Mouse (Mus musculus): ENCODE data around the gene Foxred1. TPM values are rescaled to one million over a fixed set of nuclear protein-coding genes. Genes with fewer than 3 reads are reported as not detected.

Gene Foxred1
- polyA plus RNA-seq (2014; fragmentation: Nextera tagmentation; extraction: Ambion mirVana) = 36.2 and 40.4 TPM in 2 replicates

GRCm38 (mm10) chr9:35210542-35211474 lies at the start of gene Foxred1:
Gene Foxred1 (minus strand): TSS chr9:35211055.
- DNase-seq (ENCODE audit: low spot score) (peak; percentile 99), ATAC-seq (ENCODE audit: low FRiP score) (peak; percentile 100)
- H3K27me3 ChIP-seq (ENCODE audit: control insufficient read depth, insufficient read depth, low read length) = no peaks in the 10 kb centered on the region
- peak within 1 kb of the TSS; percentile 93 for H3K27ac ChIP-seq
- H3K4me3 ChIP-seq (replicated peaks; ENCODE audit: low read length) = peak within 1 kb of the TSS; percentile 80
- peaks cover 60% of the 10 kb centered on the region for H3K36me3 ChIP-seq (replicated peaks; ENCODE audit: control insufficient read depth, insufficient read depth)
- H3K9ac ChIP-seq = peak within 1 kb of the TSS; percentile 81
- H3K9me3 ChIP-seq (ENCODE audit: control insufficient read depth, low read length) = no peaks in the 10 kb centered on the region
- H3K4me2 ChIP-seq (replicated peaks) = peak within 1 kb of the TSS; percentile 97
- WGBS = under 1% methylated on average over 72 of the region's 72 CpGs
- H3K4me1 ChIP-seq (replicated peaks; ENCODE audit: control insufficient read depth, insufficient read depth, low read length) = peaks cover 18% of the 10 kb centered on the region

GRCm38 (mm10) chr9:35257365-35257764 lies 46.5 kb upstream of the Foxred1 start:
- Histone ChIP-seq H3K9ac (no peak overlapping the region), H3K4me1 (replicated peaks; ENCODE audit: control insufficient read depth, insufficient read depth, low read length) (no peaks in the 10 kb centered on the region), H3K4me2 (replicated peaks) (no peak overlapping the region), H3K27ac (no peak overlapping the region), H3K27me3 (ENCODE audit: control insufficient read depth, insufficient read depth, low read length) (no peaks in the 10 kb centered on the region), H3K4me3 (replicated peaks; ENCODE audit: low read length) (no peak overlapping the region), H3K36me3 (replicated peaks; ENCODE audit: control insufficient read depth, insufficient read depth) (peaks cover 9% of the 10 kb centered on the region; the same call in 1 of the 2 replicates), H3K9me3 (ENCODE audit: control insufficient read depth, low read length) (no peaks in the 10 kb centered on the region)
- DNase-seq (ENCODE audit: low spot score) (no peak), ATAC-seq (ENCODE audit: low FRiP score) (no peak)
- 97% methylated on average over 7 of the region's 7 CpGs for WGBS

- Histone ChIP-seq H3K9me3 (ENCODE audit: control insufficient read depth, low read length) (no peaks in the 10 kb centered on the region), H3K4me1 (replicated peaks; ENCODE audit: control insufficient read depth, insufficient read depth, low read length) (no peaks in the 10 kb centered on the region), H3K4me2 (replicated peaks) (no peak overlapping the region), H3K27me3 (ENCODE audit: control insufficient read depth, insufficient read depth, low read length) (no peaks in the 10 kb centered on the region), H3K4me3 (replicated peaks; ENCODE audit: low read length) (no peak overlapping the region), H3K27ac (no peak overlapping the region), H3K9ac (no peak overlapping the region), H3K36me3 (replicated peaks; ENCODE audit: control insufficient read depth, insufficient read depth) (0 out of 2 replicates have a peak, but pooled peaks cover 4% of the 10 kb centered on the region)
- ATAC-seq (ENCODE audit: low FRiP score) (no peak), DNase-seq (ENCODE audit: low spot score) (no peak)
Measured at GRCm38 (mm10) chr9:35249476-35249875, 38.6 kb upstream of the Foxred1 start.

- Histone ChIP-seq H3K9ac (no peak overlapping the region), H3K4me1 (replicated peaks; ENCODE audit: control insufficient read depth, insufficient read depth, low read length) (no peaks in the 10 kb centered on the region), H3K9me3 (ENCODE audit: control insufficient read depth, low read length) (no peaks in the 10 kb centered on the region), H3K27me3 (ENCODE audit: control insufficient read depth, insufficient read depth, low read length) (no peaks in the 10 kb centered on the region), H3K27ac (no peak overlapping the region), H3K36me3 (replicated peaks; ENCODE audit: control insufficient read depth, insufficient read depth) (0 out of 2 replicates have a peak, but pooled peaks cover 10% of the 10 kb centered on the region), H3K4me2 (replicated peaks) (no peak overlapping the region), H3K4me3 (replicated peaks; ENCODE audit: low read length) (no peak overlapping the region)
- 94% methylated on average over 2 of the region's 2 CpGs for WGBS
- DNase-seq (ENCODE audit: low spot score) (no peak), ATAC-seq (ENCODE audit: low FRiP score) (no peak)
Measured at GRCm38 (mm10) chr9:35247405-35247804, 36.5 kb upstream of the Foxred1 start.

- no peak for DNase-seq (ENCODE audit: low spot score)
Measured at GRCm38 (mm10) chr9:35239734-35240133, 28.9 kb upstream of the Foxred1 start.

GRCm38 (mm10) chr9:35238915-35239571 lies 28.2 kb upstream of the Foxred1 start:
- Histone ChIP-seq H3K27ac (no peak overlapping the region), H3K4me3 (replicated peaks; ENCODE audit: low read length) (no peak overlapping the region), H3K36me3 (replicated peaks; ENCODE audit: control insufficient read depth, insufficient read depth) (peaks cover 23% of the 10 kb centered on the region), H3K9ac (no peak overlapping the region), H3K4me2 (replicated peaks) (no peak overlapping the region), H3K4me1 (replicated peaks; ENCODE audit: control insufficient read depth, insufficient read depth, low read length) (no peaks in the 10 kb centered on the region), H3K27me3 (ENCODE audit: control insufficient read depth, insufficient read depth, low read length) (no peaks in the 10 kb centered on the region), H3K9me3 (ENCODE audit: control insufficient read depth, low read length) (no peaks in the 10 kb centered on the region)
- 85% methylated on average over 6 of the region's 6 CpGs for WGBS
- ATAC-seq (ENCODE audit: low FRiP score) (no peak), DNase-seq (ENCODE audit: low spot score) (no peak)

More at GRCm38 (mm10) chr9:35239734-35240133, 28.9 kb upstream of the Foxred1 start:
- Histone ChIP-seq H3K4me2 (replicated peaks) (no peak overlapping the region), H3K4me1 (replicated peaks; ENCODE audit: control insufficient read depth, insufficient read depth, low read length) (no peaks in the 10 kb centered on the region), H3K9ac (no peak overlapping the region), H3K9me3 (ENCODE audit: control insufficient read depth, low read length) (no peaks in the 10 kb centered on the region), H3K4me3 (replicated peaks; ENCODE audit: low read length) (no peak overlapping the region), H3K36me3 (replicated peaks; ENCODE audit: control insufficient read depth, insufficient read depth) (peaks cover 17% of the 10 kb centered on the region), H3K27me3 (ENCODE audit: control insufficient read depth, insufficient read depth, low read length) (no peaks in the 10 kb centered on the region), H3K27ac (no peak overlapping the region)
- WGBS = 64% methylated on average over 1 of the region's 1 CpGs
- ATAC-seq (ENCODE audit: low FRiP score) = no peak

- Histone ChIP-seq H3K4me3 (replicated peaks; ENCODE audit: low read length) (no peak overlapping the region), H3K27ac (no peak overlapping the region), H3K9ac (no peak overlapping the region), H3K4me2 (replicated peaks) (no peak overlapping the region), H3K36me3 (replicated peaks; ENCODE audit: control insufficient read depth, insufficient read depth) (peaks cover 23% of the 10 kb centered on the region), H3K9me3 (ENCODE audit: control insufficient read depth, low read length) (no peaks in the 10 kb centered on the region), H3K4me1 (replicated peaks; ENCODE audit: control insufficient read depth, insufficient read depth, low read length) (no peaks in the 10 kb centered on the region), H3K27me3 (ENCODE audit: control insufficient read depth, insufficient read depth, low read length) (no peaks in the 10 kb centered on the region)
- no peak for ATAC-seq (ENCODE audit: low FRiP score)
- 90% methylated on average over 1 of the region's 1 CpGs for WGBS
- DNase-seq (ENCODE audit: low spot score) = no peak
Measured at GRCm38 (mm10) chr9:35238371-35238770, 27.5 kb upstream of the Foxred1 start.

GRCm38 (mm10) chr9:35235996-35236395 lies 25.1 kb upstream of the Foxred1 start:
- Histone ChIP-seq H3K36me3 (replicated peaks; ENCODE audit: control insufficient read depth, insufficient read depth) (peaks cover 42% of the 10 kb centered on the region), H3K27ac (no peak overlapping the region), H3K4me2 (replicated peaks) (no peak overlapping the region), H3K4me3 (replicated peaks; ENCODE audit: low read length) (no peak overlapping the region), H3K9me3 (ENCODE audit: control insufficient read depth, low read length) (no peaks in the 10 kb centered on the region), H3K4me1 (replicated peaks; ENCODE audit: control insufficient read depth, insufficient read depth, low read length) (no peaks in the 10 kb centered on the region), H3K9ac (no peak overlapping the region), H3K27me3 (ENCODE audit: control insufficient read depth, insufficient read depth, low read length) (no peaks in the 10 kb centered on the region)
- 53% methylated on average over 3 of the region's 3 CpGs for WGBS
- DNase-seq (ENCODE audit: low spot score) = no peak
- ATAC-seq (ENCODE audit: low FRiP score) = no peak

- H3K36me3 ChIP-seq (replicated peaks; ENCODE audit: control insufficient read depth, insufficient read depth) = peaks cover 55% of the 10 kb centered on the region
- H3K4me3 ChIP-seq (replicated peaks; ENCODE audit: low read length) = no peak overlapping the region
Measured at GRCm38 (mm10) chr9:35228671-35229070, 17.8 kb upstream of the Foxred1 start.

More at GRCm38 (mm10) chr9:35228671-35229070, 17.8 kb upstream of the Foxred1 start:
- H3K4me1 ChIP-seq (replicated peaks; ENCODE audit: control insufficient read depth, insufficient read depth, low read length) = no peaks in the 10 kb centered on the region
- no peaks in the 10 kb centered on the region for H3K9me3 ChIP-seq (ENCODE audit: control insufficient read depth, low read length)
- DNase-seq (ENCODE audit: low spot score) = no peak
- H3K27me3 ChIP-seq (ENCODE audit: control insufficient read depth, insufficient read depth, low read length) = no peaks in the 10 kb centered on the region
- H3K4me2 ChIP-seq (replicated peaks) = no peak overlapping the region
- no peak overlapping the region for H3K27ac ChIP-seq
- no peak overlapping the region for H3K9ac ChIP-seq
- no peak for ATAC-seq (ENCODE audit: low FRiP score)
- WGBS = 95% methylated on average over 3 of the region's 3 CpGs
